Mouse (Mus musculus) brain, embryonic 14.5 days (tissue): ENCODE measurements at regions not wholly inside any gene's neighbourhood (a gene's known extent, or its start where the extent isn't known, plus 50 kb on each side); places are given as distances from the start of the nearest gene placed in this dataset.

Experiments
- CTCF ChIP-seq: fragments of 200-500 bp; IDR thresholded peaks from 2 replicates; pipeline ENCODE4 v1.5.1; 2012; ENCODE audit warnings: inconsistent platforms, mild to moderate bottlenecking, moderate library complexity, borderline replicate concordance; ENCODE audit not compliant: insufficient read depth, insufficient read length; ENCODE audit errors: extremely low read depth
- POLR2A ChIP-seq: fragments of 200-500 bp; IDR thresholded peaks from 2 replicates; pipeline ENCODE4 v1.6.1; 2012; ENCODE audit warnings: mild to moderate bottlenecking, inconsistent platforms, borderline replicate concordance; ENCODE audit not compliant: poor library complexity, insufficient read depth, insufficient read length, severe bottlenecking; ENCODE audit errors: extremely low read depth

DNA sequence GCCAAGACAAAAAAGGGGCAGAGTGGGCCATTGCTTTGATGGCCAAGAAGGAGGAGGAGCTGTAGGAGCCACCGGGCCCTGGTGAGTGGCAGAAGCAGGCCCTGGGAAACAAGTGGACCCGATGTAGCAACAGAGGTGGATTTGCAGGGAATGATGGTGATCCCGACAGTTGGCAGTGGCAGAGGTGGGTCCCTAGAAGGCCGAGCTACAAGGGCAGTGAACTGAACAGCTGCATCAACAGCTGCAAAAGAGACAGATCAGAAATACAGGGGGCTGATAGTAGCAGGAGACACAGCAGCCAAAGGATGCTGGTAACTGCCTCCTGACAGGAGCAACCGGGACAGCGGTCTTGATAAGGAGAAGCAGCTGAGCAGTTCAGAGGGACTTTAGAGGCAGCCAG is 467.8 kb downstream of the Fgf9 start:
- TF ChIP-seq POLR2A (no peak), CTCF (no peak)
